Mouse (Mus musculus) embryonic fibroblast, embryonic 13.5 days (primary cell): ENCODE data around the gene Fem1a. TPM values are rescaled to one million over a fixed set of nuclear protein-coding genes. Genes with fewer than 3 reads are reported as not detected.
A peak's percentile ranks its signal among the peaks of the same experiment; 100 is the strongest.

Source experiments
- H3K27ac ChIP-seq: 2 replicates; pipeline ENCODE4 v1.5.1; 2012; ENCODE audit warnings: low read length, control low read depth, inconsistent platforms; ENCODE audit not compliant: insufficient read depth
- H3K4me1 ChIP-seq: 2 replicates; pipeline ENCODE4 v1.6.1; 2011; ENCODE audit warnings: low read length; ENCODE audit not compliant: control insufficient read depth, insufficient read depth
- H3K4me3 ChIP-seq: 2 replicates; pipeline ENCODE4 v1.5.1; 2011; ENCODE audit warnings: mild to moderate bottlenecking, control low read depth, low read length; ENCODE audit not compliant: insufficient read depth
- CTCF ChIP-seq: IDR thresholded peaks from 2 replicates; pipeline ENCODE4 v1.5.1; 2011; ENCODE audit warnings: mild to moderate bottlenecking, control low read depth, low read length, moderate library complexity, borderline replicate concordance; ENCODE audit not compliant: insufficient read depth
- POLR2A ChIP-seq: IDR thresholded peaks from 2 replicates; pipeline ENCODE4 v1.6.1; 2011; ENCODE audit warnings: low read depth, mild to moderate bottlenecking, control low read depth, low read length, moderate library complexity
- polyA plus RNA-seq: library from polyadenylated mRNA; stranded (reverse); fragments of >200 nt; gene quantifications from 2 replicates; pipeline ENCODE4 v1.2.4, GENCODE M21; 2011; ENCODE audit warnings: low read depth; ENCODE audit not compliant: missing spikeins, insufficient read length

The Fem1a gene
- polyA plus RNA-seq = 9.7 and 10.6 TPM in 2 replicates

GRCm38 (mm10) chr17:56256239-56256881 lies at the start of gene Fem1a:
TSS of gene Fem1a (plus strand) at chr17:56256810.
- H3K27ac ChIP-seq = peak within 1 kb of the TSS; percentile 86
- H3K4me1 ChIP-seq = peaks cover 5% of the 10 kb centered on the region; the same call in 1 of the 2 replicates
- peak within 1 kb of the TSS; percentile 66 for H3K4me3 ChIP-seq
- TF ChIP-seq POLR2A (peak; percentile 64), CTCF (no peak)

GRCm38 (mm10) chr17:56206986-56207674 lies 49.5 kb upstream of the Fem1a start:
- no peak for TF ChIP-seq POLR2A
- no peak for TF ChIP-seq CTCF
- Histone ChIP-seq H3K4me3 (no peak overlapping the region), H3K4me1 (no peaks in the 10 kb centered on the region), H3K27ac (no peak overlapping the region)

- TF ChIP-seq POLR2A (no peak), CTCF (no peak)
- no peaks in the 10 kb centered on the region for H3K4me1 ChIP-seq
- H3K27ac ChIP-seq = no peak overlapping the region
- no peak overlapping the region for H3K4me3 ChIP-seq
Measured at GRCm38 (mm10) chr17:56207963-56208530, 48.6 kb upstream of the Fem1a start.

- TF ChIP-seq POLR2A (no peak), CTCF (no peak)
- Histone ChIP-seq H3K4me3 (no peak overlapping the region), H3K27ac (no peak overlapping the region), H3K4me1 (no peaks in the 10 kb centered on the region)
Measured at GRCm38 (mm10) chr17:56208821-56209220, 47.8 kb upstream of the Fem1a start.

- Histone ChIP-seq H3K4me1 (no peaks in the 10 kb centered on the region), H3K27ac (no peak overlapping the region), H3K4me3 (no peak overlapping the region)
- TF ChIP-seq CTCF = no peak
- TF ChIP-seq POLR2A = no peak
Measured at GRCm38 (mm10) chr17:56211090-56211489, 45.5 kb upstream of the Fem1a start.

- H3K4me3 ChIP-seq = no peak overlapping the region
- TF ChIP-seq CTCF (no peak), POLR2A (no peak)
- no peaks in the 10 kb centered on the region; the same call in 1 of the 2 replicates for H3K4me1 ChIP-seq
- no peak overlapping the region for H3K27ac ChIP-seq
Measured at GRCm38 (mm10) chr17:56212676-56213075, 43.9 kb upstream of the Fem1a start.

DNA sequence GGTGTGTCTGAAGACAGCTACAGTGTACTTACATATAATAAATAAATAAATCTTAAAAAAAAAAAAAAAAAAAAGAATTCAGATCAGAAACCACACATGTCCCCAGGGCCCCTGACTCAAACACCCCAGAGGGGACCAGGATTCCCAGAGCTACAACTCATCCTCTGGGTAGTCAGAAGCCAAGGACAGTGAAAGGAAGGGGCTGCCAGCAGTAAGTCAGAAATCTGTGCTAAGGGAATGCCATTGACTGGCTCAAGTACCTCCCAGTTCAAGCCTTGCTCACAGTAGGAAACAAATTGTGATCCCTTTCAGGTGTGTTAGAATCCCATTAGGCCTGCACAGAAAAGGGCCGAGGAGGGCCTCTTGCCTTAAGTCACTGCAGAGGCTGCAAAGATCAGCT lies 42.4 kb upstream of the Fem1a start:
- no peak for TF ChIP-seq CTCF
- no peak for TF ChIP-seq POLR2A
- no peak overlapping the region for H3K27ac ChIP-seq
- no peaks in the 10 kb centered on the region; the same call in 1 of the 2 replicates for H3K4me1 ChIP-seq
- H3K4me3 ChIP-seq = no peak overlapping the region

- no peak overlapping the region for H3K27ac ChIP-seq
- H3K4me3 ChIP-seq = peak overlapping the region; percentile 93
- no peaks in the 10 kb centered on the region; the same call in 1 of the 2 replicates for H3K4me1 ChIP-seq
- TF ChIP-seq POLR2A (no peak), CTCF (no peak)
Measured at GRCm38 (mm10) chr17:56217670-56218069, 38.9 kb upstream of the Fem1a start.

DNA sequence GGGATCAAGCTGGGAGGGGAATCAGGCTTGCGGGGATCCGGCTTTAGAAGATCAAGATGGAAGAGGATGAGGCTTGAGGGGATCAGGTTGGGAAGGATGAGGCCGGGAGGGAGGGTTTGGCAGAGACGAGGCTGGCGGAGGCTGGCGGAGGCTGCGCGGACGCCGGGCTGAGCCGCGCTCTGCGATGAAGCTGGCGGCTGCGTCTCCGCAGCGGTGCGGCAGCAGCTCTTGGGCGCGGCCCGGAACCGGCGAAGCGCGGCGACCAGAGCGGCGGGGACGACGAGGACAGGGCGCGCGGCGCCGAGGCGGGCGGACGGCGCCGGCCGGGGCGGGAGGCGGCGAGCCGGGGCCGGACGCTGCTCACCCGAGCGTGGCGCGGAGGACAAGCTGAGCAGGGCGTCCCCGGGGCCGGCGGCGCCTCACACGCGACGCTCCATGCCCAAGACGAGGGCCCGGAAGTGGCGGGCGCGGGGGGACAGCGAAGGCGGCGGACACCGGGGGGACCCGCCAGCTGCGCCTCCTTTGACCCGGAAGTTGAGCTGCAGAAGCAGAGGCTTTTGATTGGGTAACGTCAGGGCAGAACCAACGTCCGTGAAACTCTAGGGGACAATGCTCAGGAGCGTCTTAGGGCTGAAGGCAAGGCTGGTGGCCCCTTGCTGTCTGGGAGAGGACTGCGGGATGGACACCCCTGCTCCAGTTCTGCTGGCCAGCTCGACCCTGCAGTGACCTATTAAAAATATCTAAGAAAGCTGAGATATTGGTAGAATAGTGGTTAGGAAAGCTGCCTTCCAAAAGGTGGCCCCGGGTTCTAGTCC lies 38.0 kb upstream of the Fem1a start, which contains the start of gene Dpp9:
TSS of gene Dpp9 (minus strand) at position 529 of the 815 bp plus-strand sequence.
- TF ChIP-seq POLR2A (peak; percentile 73), CTCF (no peak)
- Histone ChIP-seq H3K4me1 (no peaks in the 10 kb centered on the region; the same call in 1 of the 2 replicates), H3K4me3 (peak within 1 kb of the TSS; percentile 93)

More for the DNA sequence above, 38.0 kb upstream of the Fem1a start, which contains the start of gene Dpp9:
- peak within 1 kb of the TSS; percentile 42; the same call in 1 of the 2 replicates for H3K27ac ChIP-seq
